ENCODE assay signal across 18 mouse cellular contexts in the genomic region with DNA sequence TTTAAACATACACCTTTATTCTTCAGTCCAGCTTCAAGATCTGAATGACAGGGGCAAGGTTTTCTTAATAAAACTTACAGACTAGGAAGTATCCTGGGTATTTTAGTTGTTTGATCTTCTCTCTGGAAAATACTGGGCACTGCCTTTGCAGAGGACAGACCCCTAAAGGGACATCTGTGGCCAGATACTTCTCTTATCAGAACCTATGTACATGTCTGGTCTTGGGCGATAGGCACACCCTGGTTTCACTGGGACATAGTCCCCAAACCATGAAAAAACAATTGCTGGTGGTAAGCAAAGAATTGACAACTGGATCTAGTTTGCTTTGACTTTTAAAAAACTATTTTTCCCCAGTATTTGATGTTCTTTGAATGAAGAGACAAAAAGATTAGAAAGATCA.
DNase-seq lines count a peak whose midpoint lies in the region; ATAC-seq and TF ChIP-seq lines count a peak whose summit lies in the region.
"Had no signal": no experiment of that assay in that cellular context is flagged by ENCODE, and none has a peak within 500 bp of the region (broad histone marks: within the 10 kb centered on the region; RNA-seq: fewer than 3 reads in every experiment).

No protein-coding gene starts in this region.

- H3K27ac ChIP-seq in stomach, embryonic 15.5 days: no peak overlapping the region
- H3K27ac ChIP-seq in stomach, postnatal 0 days (replicated peaks): no peak overlapping the region
- H3K27ac ChIP-seq in liver, embryonic 15.5 days (replicated peaks): peak overlapping the region; percentile 75
- H3K27ac ChIP-seq: embryonic facial prominence, embryonic 15.5 days; forebrain, embryonic 13.5 days; limb, embryonic 13.5 days had no signal

- no peaks in the 10 kb centered on the region for H3K27me3 ChIP-seq in stomach, embryonic 15.5 days (replicated peaks)
- no peaks in the 10 kb centered on the region for H3K27me3 ChIP-seq in stomach, postnatal 0 days (ENCODE audit: control insufficient read depth, insufficient read depth, low read length)
- H3K27me3 ChIP-seq in erythroblast, embryonic 14.5 days (ENCODE audit: control insufficient read depth): peaks cover 3% of the 10 kb centered on the region
- H3K27me3 ChIP-seq in liver, embryonic 15.5 days: 0 out of 2 replicates have a peak, but pooled peaks cover 3% of the 10 kb centered on the region
- H3K27me3 ChIP-seq: embryonic facial prominence, embryonic 15.5 days; limb, embryonic 13.5 days; megakaryocyte, embryonic 14.5 days had no signal

- no peak overlapping the region for H3K4me3 ChIP-seq in stomach, embryonic 15.5 days (replicated peaks)
- H3K4me3 ChIP-seq in stomach, postnatal 0 days (ENCODE audit: low read depth, low read length): no peak overlapping the region
- H3K4me3 ChIP-seq in erythroblast, embryonic 14.5 days (replicated peaks): peak overlapping the region; percentile 38
- H3K4me3 ChIP-seq in liver, embryonic 15.5 days (replicated peaks): no peak overlapping the region
- H3K4me3 ChIP-seq: embryonic facial prominence, embryonic 15.5 days; forebrain, embryonic 13.5 days; limb, embryonic 13.5 days; megakaryocyte, embryonic 14.5 days had no signal

- no peak for TF ChIP-seq CTCF in stomach, postnatal 0 days (IDR thresholded peaks at IDR 0.05; ENCODE audit: low read depth)

- no peaks in the 10 kb centered on the region for H3K4me1 ChIP-seq in stomach, embryonic 15.5 days
- H3K4me1 ChIP-seq in stomach, postnatal 0 days (replicated peaks; ENCODE audit: control insufficient read depth, insufficient read depth): no peaks in the 10 kb centered on the region
- peaks cover 76% of the 10 kb centered on the region for H3K4me1 ChIP-seq in erythroblast, embryonic 14.5 days (ENCODE audit: control insufficient read depth)
- H3K4me1 ChIP-seq in liver, embryonic 15.5 days (replicated peaks): peaks cover 43% of the 10 kb centered on the region
- H3K4me1 ChIP-seq: embryonic facial prominence, embryonic 15.5 days had no signal

- no peaks in the 10 kb centered on the region for H3K9me3 ChIP-seq in stomach, embryonic 15.5 days
- no peaks in the 10 kb centered on the region for H3K9me3 ChIP-seq in stomach, postnatal 0 days (ENCODE audit: control insufficient read depth, low read length)
- H3K9me3 ChIP-seq in erythroblast, embryonic 14.5 days (ENCODE audit: control insufficient read depth, low read length): no peaks in the 10 kb centered on the region
- no peaks in the 10 kb centered on the region for H3K9me3 ChIP-seq in liver, embryonic 15.5 days (replicated peaks)
- H3K9me3 ChIP-seq: embryonic facial prominence, embryonic 15.5 days; forebrain, embryonic 13.5 days; limb, embryonic 13.5 days; megakaryocyte, embryonic 14.5 days had no signal

- no peak for TF ChIP-seq EP300 in stomach, postnatal 0 days (optimal IDR thresholded peaks at IDR 0.05)

- no peak overlapping the region for H3K4me2 ChIP-seq in stomach, embryonic 15.5 days
- no peak overlapping the region for H3K4me2 ChIP-seq in stomach, postnatal 0 days (replicated peaks; ENCODE audit: low read depth)
- H3K4me2 ChIP-seq in liver, embryonic 15.5 days: peak overlapping the region; percentile 41
- H3K4me2 ChIP-seq: embryonic facial prominence, embryonic 15.5 days; forebrain, embryonic 13.5 days; limb, embryonic 13.5 days had no signal

- no peak overlapping the region for H3K9ac ChIP-seq in stomach, embryonic 15.5 days
- no peak overlapping the region for H3K9ac ChIP-seq in stomach, postnatal 0 days (ENCODE audit: low read length)
- H3K9ac ChIP-seq in liver, embryonic 15.5 days: no peak overlapping the region
- H3K9ac ChIP-seq: embryonic facial prominence, embryonic 15.5 days; forebrain, embryonic 13.5 days; limb, embryonic 13.5 days had no signal

- no peak for DNase-seq in stomach, postnatal 0 days (ENCODE audit: low spot score)
- no peak for DNase-seq in cerebellum, adult 8-10 months
- no peak for DNase-seq in gastrocnemius, postnatal 10 days
- DNase-seq: adrenal gland, adult 8-10 months; cerebellum, adult 2 months; embryo, embryonic 11 days; kidney, postnatal 10 days; right cerebral cortex, adult 18-20 months; thymus, postnatal 25 days had no signal

- H3K36me3 ChIP-seq in stomach, embryonic 15.5 days: no peaks in the 10 kb centered on the region
- no peaks in the 10 kb centered on the region for H3K36me3 ChIP-seq in stomach, postnatal 0 days (ENCODE audit: control insufficient read depth, insufficient read depth, low read length)
- H3K36me3 ChIP-seq in erythroblast, embryonic 14.5 days (ENCODE audit: control insufficient read depth): no peaks in the 10 kb centered on the region; the same call in 1 of the 2 replicates
- no peaks in the 10 kb centered on the region for H3K36me3 ChIP-seq in liver, embryonic 15.5 days (replicated peaks)
- H3K36me3 ChIP-seq: embryonic facial prominence, embryonic 15.5 days; limb, embryonic 13.5 days had no signal

- WGBS in stomach, embryonic 15.5 days: 84% methylated on average over 1 of the region's 1 CpGs
- WGBS in stomach, postnatal 0 days: 78% methylated on average over 1 of the region's 1 CpGs
- 22% methylated on average over 1 of the region's 1 CpGs for WGBS in liver, embryonic 15.5 days (ENCODE audit: insufficient replicate concordance)

- ATAC-seq in stomach, embryonic 15.5 days (ENCODE audit: insufficient read depth, low FRiP score, low read depth): peak; percentile 98
- no peak for ATAC-seq in stomach, postnatal 0 days (ENCODE audit: low FRiP score, low TSS enrichment)
- peak; percentile 100 for ATAC-seq in liver, embryonic 15.5 days (ENCODE audit: insufficient read depth)
- ATAC-seq in activated CD4-positive, CD25-positive, alpha-beta regulatory T cell, adult 4 months: no peak
- ATAC-seq: forebrain, embryonic 13.5 days; inflammation-experienced regulatory T-cells, adult 6 months had no signal

Comparison
In these comparisons a context has a peak if more than half of its experiments do, and no peak if none do; other contexts are left out.
1. ATAC-seq: peak in stomach, embryonic 15.5 days (single experiment) and liver, embryonic 15.5 days (single experiment); none in stomach, postnatal 0 days (single experiment) and activated CD4-positive, CD25-positive, alpha-beta regulatory T cell, adult 4 months (single experiment).